Mouse (Mus musculus) neutrophil, adult 5-6 weeks (primary cell): ENCODE results near the gene Gm14214. TPM values are rescaled to one million over a fixed set of nuclear protein-coding genes. Genes with fewer than 3 reads are reported as not detected.

ENCODE experiments used
- ATAC-seq: fragments of 151-379, 151-347 bp; 2 replicates; pipeline ENCODE4 v1.8.0; 2017; ENCODE audit warnings: mild to moderate bottlenecking, moderate TSS enrichment; ENCODE audit not compliant: insufficient number of reproducible peaks, poor library complexity, low FRiP score, severe bottlenecking; ENCODE audit errors: extremely low read depth
- total RNA-seq: library from RNA; stranded (forward); fragments of 200-1000 nt; gene quantifications from 2 replicates; pipeline ENCODE4 v1.2.3, GENCODE M21; 2017

Gene Gm14214
- total RNA-seq, 1 experiment from 2014 or later, result not detected

DNA sequence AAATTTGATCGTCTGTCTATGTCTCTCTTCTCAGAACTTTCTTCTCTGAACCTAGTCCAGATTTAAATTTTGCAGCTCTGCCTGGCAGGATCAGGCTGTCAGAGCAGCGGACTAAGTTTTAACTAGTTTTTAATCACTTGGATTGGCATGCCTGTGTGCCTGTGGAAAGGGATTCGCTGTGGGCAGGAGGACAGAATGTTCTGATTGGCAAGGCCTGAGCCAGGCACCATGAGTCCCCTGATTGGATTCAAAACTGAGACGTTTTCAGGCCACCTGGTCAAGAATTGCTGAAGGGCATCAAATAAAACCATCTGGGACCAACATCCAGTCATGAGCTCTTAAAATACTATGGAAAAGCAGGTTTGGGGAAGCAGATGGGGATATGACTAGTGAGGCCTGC lies 12.5 kb upstream of the Gm14214 start:
- no peak for ATAC-seq

DNA sequence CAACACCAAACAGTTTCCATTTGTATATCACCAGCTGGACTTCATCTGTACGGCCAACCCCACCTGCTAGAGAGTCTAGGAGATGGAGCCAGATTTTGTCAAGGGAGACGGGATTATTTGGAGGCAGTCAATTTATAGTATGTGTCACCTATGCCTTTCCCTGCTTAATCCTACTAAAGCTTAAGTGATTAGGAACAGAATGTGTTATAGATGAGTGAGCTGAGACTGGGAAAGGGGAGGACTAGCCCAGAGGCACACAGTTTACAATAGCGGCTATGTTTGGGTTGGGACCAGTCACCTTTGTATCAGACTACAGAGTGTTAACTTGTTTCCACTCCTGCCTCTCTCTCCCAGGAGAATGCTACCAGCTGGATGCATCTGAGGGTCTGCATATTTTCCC lies 9.8 kb upstream of the Gm14214 start:
- no peak for ATAC-seq

DNA sequence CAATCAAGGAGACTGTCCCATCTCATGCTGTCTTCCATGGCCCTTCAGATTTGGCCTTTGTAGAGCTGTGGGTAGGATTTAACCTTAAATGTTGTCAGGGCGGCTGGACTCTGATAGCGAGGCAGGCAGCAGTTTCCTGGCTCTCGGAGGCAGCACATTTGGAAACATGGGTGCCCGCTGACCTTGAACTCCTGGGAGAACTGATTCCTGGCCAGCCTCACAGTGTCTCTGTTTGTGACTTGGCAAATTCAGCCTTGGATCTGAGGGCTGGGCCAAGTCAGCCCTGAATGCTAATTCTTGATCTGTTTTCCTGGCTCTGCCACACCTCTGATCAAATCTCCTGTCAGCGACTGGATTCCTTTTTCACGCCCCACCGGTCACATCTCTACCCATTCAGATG lies 6.7 kb upstream of the Gm14214 start:
- ATAC-seq, result no peak

DNA sequence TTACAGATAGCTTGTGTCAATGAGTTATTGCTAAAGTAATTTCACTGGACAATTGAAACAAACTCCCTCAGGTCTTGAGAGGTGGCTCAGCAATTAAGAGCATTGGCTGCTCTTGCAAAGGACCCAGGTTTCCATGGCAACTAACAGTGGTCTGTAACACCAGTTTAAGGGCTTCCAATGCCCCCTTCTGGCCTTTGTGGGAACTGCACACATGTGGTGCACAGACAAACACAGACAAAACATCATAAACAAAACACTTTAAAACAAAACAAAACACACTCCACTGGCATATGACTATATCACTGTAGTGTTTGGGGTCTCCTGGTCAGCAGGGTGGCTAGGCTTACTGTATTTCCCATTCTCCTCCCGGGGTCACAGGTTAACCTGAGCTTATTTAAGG lies 4.2 kb upstream of the Gm14214 start:
- ATAC-seq, result no peak

DNA sequence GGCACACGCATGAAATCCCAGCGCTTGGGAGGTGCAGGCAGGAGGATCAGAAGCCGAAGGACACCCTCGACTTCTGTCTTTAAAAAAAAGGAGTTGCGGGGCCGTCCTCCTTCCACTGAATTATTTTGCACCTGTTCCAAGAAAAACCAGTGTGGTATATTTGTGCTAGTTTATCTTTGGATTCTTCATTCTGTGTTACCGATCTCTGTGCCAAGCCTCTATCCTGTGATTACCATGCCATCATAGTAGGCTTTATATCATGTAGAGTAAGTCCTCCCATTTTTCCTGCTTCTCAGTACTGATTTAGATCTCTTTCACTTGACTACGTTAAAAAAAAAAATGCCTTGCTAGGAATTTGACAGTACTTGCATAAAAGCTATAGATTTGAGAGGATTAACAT lies 1.8 kb upstream of the Gm14214 start:
- ATAC-seq, result no peak

DNA sequence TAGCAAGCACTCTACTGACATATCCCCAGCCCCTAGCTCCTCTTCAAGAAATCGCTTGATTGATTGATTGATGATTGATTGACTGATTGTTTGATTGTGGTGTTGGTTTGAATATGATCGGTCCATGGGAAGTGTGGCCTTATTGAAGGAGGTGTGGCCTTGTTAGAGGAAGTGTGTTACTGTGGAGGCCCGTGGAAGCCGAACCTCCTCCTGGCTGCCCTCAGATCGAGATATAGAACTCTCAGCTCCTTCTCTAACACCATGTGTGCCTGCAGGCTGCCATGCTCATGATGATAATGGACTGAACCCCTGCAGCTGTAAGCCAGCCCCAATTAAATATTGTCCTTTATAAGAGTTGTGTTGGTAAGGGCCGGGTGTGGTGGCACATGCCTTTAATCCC lies 2.8 kb downstream of the Gm14214 start:
- no peak for ATAC-seq

DNA sequence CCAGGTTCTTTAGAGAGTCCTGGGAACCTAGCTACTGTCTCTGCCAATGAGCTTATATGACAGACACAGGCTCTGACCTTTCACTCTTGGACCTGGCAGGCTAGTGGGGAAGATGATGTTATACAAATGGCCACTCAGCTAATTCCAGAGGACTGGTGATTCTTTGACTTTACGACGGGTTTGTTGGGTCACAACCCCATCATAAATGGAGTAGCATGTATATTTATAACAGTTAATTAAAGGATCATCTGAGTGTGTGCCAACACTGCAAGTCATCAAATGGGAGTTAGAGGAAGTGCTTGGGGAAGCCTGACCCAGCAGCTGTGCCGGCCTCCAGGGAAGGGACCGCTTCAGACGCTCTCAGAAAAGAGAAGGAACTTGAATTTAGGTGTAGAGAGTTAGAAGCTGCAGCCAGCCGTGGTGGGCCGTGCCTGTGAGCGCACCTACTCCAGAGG lies 4.2 kb downstream of the Gm14214 start:
- peak; percentile 16; the same call in 1 of the 2 replicates for ATAC-seq

DNA sequence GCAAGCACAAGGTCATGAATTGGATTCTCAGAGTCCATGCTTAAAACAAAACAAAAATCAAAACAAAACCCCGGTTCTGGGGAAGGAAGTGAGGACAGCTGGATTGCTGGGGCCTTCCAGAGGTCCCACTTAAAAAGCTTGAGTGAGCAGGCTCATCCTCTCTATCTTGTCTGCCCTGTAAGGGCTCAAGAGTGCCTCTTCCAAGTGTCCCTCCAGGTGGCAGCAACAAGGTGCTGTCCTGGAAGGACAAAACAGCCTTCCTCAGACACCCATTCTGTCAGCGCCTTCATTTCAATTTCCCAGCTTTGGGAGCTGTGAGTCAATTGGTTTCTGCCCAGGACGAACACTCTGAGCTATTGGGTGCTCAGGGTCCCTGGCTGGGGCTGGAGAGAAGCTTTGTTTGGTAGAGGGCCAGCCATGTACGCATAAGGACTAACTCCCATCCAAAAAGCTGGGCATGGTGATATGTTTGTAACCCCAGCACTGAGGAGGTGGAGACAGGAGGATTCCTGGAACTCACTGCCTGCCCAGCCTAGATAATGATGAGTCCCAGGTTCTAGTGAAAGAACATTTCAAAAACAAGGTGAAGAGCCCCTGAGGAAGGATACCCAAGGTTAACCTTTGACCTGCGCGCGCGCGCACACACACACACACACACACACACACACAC lies 4.9 kb downstream of the Gm14214 start:
- ATAC-seq, result no peak

DNA sequence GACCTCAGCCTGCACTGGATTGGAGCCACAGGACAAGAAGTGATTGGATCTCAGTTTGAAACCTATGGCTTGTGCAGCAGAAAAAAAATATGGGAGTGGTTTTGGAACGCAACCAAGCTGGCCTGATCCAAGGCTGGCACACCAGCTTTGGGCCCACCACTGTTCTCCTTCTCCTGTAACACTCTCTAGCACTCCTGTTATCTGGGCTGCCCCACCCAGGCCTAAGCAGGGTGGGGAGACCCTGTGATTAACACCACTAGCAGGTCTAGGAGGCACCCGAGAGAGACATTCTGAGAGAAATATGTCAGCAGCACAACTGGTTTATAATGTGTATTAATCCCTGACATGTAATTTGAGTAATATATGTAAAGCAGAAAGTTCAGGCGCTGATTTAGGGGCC lies 6.6 kb downstream of the Gm14214 start:
- no peak for ATAC-seq

DNA sequence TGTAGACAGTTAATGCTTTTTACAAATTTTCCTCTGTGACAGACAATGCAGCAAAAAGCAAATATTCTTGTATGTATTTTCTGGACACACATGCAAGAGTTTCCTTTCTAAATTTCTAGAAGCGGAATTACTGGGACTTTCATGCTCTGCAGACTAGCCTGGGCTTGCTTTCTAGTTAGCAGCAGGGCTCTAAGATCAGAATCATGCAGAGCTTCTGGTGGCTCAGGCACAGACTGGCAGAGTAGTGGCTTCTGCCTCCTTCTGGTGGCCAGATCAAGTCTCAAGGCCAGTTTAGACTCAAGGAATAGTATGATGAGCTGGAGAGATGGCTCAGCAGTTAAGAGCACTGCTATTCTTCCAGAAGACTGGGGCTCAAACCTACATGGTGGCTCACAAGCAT lies 11.4 kb downstream of the Gm14214 start:
- ATAC-seq, result no peak

DNA sequence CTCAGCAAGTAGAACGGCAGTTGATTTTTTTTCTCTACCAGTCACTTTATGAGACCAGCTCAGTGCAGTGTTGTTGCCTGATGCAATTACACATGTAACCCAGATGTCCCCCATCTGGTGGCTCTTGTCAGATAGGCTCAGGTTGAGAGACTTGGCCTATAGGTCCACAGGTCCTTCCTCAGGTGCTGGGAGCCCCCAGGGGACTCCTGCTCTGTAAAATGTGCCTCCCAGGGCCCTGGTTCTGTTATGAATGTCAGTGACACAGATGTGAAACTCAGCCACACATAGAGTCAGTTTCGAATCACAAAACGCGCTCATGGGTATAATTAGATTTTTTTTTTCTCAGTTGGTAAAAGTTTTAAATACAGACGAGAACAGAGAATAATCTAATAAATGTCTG lies 12.1 kb downstream of the Gm14214 start:
- no peak for ATAC-seq

DNA sequence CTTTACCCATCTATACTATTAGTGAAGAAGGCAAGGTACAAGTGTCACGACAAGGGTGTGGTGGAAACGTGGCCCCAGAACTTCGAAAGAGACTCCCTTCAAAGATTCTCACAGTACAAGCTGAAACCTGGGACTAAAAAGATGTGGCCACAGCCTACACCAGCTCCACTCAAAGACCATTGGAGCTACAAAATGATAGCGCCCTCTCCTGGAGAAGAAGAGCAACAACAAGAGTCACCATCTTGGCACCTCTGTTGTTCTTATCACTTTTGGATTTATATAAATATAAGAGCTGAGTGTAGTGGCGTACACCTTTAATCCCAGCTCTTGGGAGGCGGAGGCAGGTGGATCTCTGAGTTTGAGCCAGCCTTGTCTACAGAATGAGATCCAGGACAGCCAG lies 14.0 kb downstream of the Gm14214 start:
- no peak for ATAC-seq

DNA sequence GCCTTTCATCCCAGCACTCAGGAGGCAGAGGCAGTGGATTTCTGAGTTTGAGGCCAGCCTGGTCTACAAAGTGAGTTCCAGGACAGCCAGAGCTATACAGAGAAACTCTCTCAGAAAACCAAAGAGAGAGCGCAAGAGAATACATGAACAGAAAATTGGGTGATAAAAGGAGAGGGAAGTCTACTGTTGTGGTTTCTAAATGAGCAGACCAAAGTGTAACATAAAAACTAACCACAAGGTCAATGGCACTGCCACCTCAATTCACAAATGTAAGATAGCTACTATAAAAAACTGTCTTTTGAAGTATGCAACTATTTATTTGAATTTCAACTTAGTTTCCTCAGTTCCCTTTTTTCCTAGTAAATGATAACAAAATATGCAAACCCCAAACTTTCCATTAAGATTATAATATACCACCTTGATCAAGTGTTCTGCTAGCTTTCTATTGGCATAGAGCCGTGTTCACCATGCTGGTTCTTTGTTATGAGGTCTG lies 15.7 kb downstream of the Gm14214 start:
- no peak for ATAC-seq

DNA sequence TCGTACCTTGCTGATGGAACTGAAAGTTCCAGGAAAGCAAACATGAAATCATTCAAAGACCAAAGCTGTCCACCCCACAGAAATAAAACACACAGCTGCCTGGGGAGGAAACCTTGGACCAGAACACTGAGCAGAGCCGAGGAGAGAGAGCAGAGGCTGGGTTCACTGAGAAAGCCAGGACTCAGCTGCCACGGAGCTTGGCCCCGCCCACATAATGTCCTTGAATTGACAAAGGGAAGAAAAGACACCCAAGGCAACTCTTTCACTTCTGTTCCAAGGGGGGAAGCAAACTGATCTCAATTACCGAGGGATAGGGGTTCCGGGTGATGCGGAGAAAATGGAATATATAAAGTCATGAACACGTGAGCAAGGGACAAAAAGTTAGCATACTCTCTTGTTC lies 17.9 kb downstream of the Gm14214 start:
- no peak for ATAC-seq

DNA sequence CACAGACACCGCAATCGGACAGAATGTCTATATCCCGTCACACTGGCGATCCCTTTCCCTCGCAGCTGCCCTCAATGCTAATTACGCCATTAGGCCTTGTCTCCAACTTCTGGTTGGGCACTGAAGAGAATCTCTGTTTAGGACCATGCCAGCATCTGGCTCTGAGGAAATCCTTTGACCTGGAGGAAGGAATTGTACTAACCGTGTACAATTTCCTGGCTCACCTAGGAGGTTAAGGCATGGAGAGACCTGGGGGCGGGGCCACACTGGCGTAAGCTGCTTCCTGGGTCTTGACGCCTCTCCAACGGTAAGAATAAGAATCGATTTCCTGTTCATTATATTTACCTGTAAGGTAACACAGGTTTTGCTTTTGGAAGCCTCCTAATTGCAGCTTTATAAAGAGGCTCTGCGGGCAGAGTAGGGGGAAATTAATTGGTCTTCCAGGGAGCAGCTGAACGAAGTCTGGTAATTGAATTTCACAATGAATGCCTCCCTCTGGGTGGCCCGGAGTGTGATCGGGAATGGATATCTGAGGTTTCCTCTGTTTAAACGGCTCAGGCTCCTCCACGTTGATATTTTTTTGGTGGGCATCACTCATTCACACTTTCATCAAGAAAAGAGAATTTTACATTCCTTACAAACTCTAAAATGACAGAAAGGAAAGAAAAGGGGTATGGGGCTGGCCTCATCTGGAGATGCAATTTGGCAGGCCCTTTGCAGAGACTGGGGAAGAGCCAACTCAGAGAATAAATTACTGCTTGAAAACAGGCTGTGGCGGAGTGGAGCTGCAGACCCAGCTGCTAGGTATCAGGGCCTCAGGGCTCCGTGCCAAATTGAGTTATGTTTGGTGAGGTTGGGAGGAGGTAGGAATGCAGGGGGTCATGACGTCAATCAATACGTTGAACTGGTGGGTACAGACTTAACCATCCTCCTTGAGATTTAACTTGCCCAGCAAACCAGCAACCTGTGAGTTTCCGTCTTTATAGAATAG lies 20.5 kb downstream of the Gm14214 start:
- no peak for ATAC-seq

DNA sequence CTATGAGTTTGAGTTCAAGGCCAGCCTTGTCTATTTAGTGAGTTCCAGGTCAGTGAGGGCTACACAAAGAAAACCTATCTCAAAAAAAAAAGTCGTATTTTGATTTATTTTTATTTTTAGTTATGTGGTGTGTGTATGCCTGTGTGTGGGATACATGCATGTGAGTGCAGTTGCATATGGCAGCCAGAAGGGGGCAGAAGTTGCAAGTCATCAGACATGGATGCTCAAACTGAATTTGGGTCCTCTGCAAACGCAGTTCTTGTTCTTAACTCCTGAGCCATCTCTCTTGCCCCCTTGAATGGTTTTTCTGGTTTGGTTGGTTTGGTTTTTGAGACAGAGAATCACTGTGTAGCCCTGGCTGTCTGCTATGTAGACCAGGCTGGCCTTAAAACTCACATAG lies 21.4 kb downstream of the Gm14214 start:
- no peak for ATAC-seq

DNA sequence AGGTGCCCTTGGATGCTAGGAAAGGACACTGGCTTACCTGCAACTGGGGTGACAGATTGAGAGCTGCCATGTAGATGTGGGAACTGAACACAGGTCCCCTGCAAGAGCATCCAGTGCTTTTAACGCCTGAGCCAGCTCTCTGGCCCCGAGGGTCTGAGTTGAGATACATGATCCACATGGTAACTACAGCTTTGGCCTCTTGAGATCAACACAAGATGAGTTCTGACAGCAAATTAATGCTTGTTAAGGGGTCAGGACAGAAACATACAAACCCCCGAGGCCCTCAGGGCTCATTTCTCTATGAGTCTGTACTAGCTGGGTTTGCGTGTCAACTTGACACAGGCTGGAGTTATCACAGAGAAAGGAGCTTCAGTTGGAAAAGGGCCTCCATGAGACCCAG lies 25.9 kb downstream of the Gm14214 start:
- ATAC-seq, result no peak

DNA sequence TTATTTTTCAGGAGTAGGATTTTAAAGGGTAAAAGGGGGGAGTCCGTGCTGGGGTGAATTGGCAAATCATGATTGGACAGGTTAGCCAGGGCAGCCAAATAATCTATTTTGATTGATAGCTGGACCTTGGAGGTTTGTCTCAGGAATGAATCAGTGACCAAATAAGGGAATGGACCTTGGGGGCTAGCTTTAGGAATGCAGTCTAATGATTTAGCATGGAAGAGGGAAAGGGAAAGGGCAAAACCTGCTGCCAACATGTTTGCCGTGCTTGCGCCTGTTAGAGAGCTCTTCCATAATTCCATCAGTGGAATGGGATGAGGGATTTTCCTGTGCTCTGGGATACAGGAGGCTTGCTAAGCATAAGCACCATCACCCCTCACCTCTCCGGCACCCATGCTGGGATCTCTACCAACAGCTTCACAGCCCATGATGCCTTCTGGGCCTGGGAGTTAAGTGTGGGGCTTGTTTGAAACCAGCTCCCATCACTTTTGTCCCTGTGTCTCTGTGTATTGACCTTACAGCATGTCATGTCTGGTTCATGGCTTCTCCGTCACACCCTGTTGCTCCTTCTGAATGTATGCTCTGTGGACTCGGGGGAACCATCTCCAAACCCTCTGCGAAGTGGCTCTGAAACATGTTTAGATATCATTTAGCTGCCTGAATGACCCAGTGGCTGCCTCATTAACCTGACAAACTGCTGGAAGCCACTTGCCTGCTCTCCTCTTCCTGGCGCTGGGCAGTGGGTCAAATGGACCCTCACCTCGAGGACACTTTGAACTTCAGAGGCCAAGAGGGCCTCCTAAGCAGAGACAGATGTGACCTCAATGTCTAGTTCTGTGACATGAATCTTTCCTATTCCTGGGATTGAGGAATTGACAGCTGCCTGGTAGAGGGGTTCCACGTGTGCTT lies 26.7 kb downstream of the Gm14214 start:
- ATAC-seq, result no peak

DNA sequence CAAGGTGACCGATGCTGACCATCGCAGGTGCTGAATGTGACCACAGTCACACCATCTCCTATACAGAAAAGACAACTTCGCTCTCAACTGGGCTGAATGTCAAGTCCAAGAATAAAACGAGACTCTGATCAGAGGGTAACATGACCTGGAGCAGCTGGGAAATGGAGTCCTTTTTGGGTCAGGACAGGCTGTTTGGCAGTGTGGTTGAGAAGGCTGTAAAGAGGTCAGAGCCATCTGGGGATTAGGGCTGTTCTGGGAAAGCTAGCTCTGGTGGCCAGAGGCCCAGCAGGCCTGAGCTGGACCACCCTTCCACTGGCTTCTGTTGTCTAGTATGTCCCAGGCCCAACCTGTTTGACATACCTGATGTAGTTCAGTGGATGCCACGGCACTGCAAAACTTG lies 31.2 kb downstream of the Gm14214 start:
- ATAC-seq, result no peak
